Mouse (Mus musculus): ENCODE measurements around the gene Fblim1.

Gene Fblim1

GRCm38 (mm10) chr4:141624983-141625773 lies 19.3 kb upstream of the Fblim1 start:
- peak in 1 of 2 experiments; percentile 16 for DNase-seq (ENCODE audit: low spot score in 2 of 2)

GRCm38 (mm10) chr4:141624134-141624533 lies 18.2 kb upstream of the Fblim1 start:
- no peak for DNase-seq (ENCODE audit: low spot score in 2 of 2)

GRCm38 (mm10) chr4:141623666-141624065 lies 17.8 kb upstream of the Fblim1 start, which contains the start of gene Slc25a34:
Slc25a34 (minus strand) TSS chr4:141623821.
- no peak for DNase-seq (ENCODE audit: low spot score in 2 of 2)

GRCm38 (mm10) chr4:141623037-141623436 lies 17.1 kb upstream of the Fblim1 start:
- no peak for DNase-seq (ENCODE audit: low spot score in 2 of 2)

GRCm38 (mm10) chr4:141622580-141622979 lies 16.7 kb upstream of the Fblim1 start:
- DNase-seq (ENCODE audit: low spot score in 2 of 2) = no peak

- DNase-seq (ENCODE audit: low spot score in 2 of 2) = no peak
Measured at GRCm38 (mm10) chr4:141622091-141622490, 16.2 kb upstream of the Fblim1 start.

GRCm38 (mm10) chr4:141621297-141621696 lies 15.4 kb upstream of the Fblim1 start:
- no peak for DNase-seq (ENCODE audit: low spot score in 2 of 2)

- DNase-seq (ENCODE audit: low spot score in 2 of 2) = no peak
Measured at GRCm38 (mm10) chr4:141619299-141619883, 13.5 kb upstream of the Fblim1 start.

GRCm38 (mm10) chr4:141618565-141619243 lies 12.8 kb upstream of the Fblim1 start, which contains the start of gene Tmem82:
Tmem82 (minus strand) TSS chr4:141618633.
- peak in 1 of 2 experiments; percentile 62 for DNase-seq (ENCODE audit: low spot score in 2 of 2)

GRCm38 (mm10) chr4:141617863-141618564 lies 12.1 kb upstream of the Fblim1 start:
- no peak for DNase-seq (ENCODE audit: low spot score in 2 of 2)

GRCm38 (mm10) chr4:141617299-141617698 lies 11.4 kb upstream of the Fblim1 start:
- peak; percentile 29 to 61 for DNase-seq (ENCODE audit: low spot score in 2 of 2)

- DNase-seq (ENCODE audit: low spot score in 2 of 2) = no peak
Measured at GRCm38 (mm10) chr4:141616811-141617210, 10.9 kb upstream of the Fblim1 start.

GRCm38 (mm10) chr4:141614946-141615345 lies 9.1 kb upstream of the Fblim1 start:
- no peak for DNase-seq (ENCODE audit: low spot score in 2 of 2)

- DNase-seq (ENCODE audit: low spot score in 2 of 2) = no peak
Measured at GRCm38 (mm10) chr4:141609538-141609937, 3.6 kb upstream of the Fblim1 start.

- DNase-seq (ENCODE audit: low spot score in 2 of 2) = no peak
Measured at GRCm38 (mm10) chr4:141605421-141605820, 475 bp downstream of the Fblim1 start.

GRCm38 (mm10) chr4:141604493-141604892 lies 1.4 kb downstream of the Fblim1 start:
- DNase-seq (ENCODE audit: low spot score in 2 of 2) = no peak

- DNase-seq (ENCODE audit: low spot score in 2 of 2) = no peak
Measured at GRCm38 (mm10) chr4:141603921-141604320, 2.0 kb downstream of the Fblim1 start.

- DNase-seq (ENCODE audit: low spot score in 2 of 2) = no peak
Measured at GRCm38 (mm10) chr4:141602523-141603223, 3.2 kb downstream of the Fblim1 start.

GRCm38 (mm10) chr4:141601148-141601862 lies 4.6 kb downstream of the Fblim1 start:
- DNase-seq (ENCODE audit: low spot score in 2 of 2) = no peak

- DNase-seq (ENCODE audit: low spot score in 2 of 2) = no peak
Measured at GRCm38 (mm10) chr4:141600364-141600763, 5.5 kb downstream of the Fblim1 start.

Data from spleen, postnatal 14 days (tissue).